Mouse (Mus musculus) cortical plate, adult 2 months (tissue): ENCODE measurements around the gene Ngfr. TPM values are rescaled to one million over a fixed set of nuclear protein-coding genes. Genes with fewer than 3 reads are reported as not detected.

ENCODE experiments used
- H3K27ac ChIP-seq: fragments of 200-500 bp; 2 replicates; pipeline ENCODE4 v1.5.1; 2012; ENCODE audit warnings: low read length, control low read depth, inconsistent platforms; ENCODE audit not compliant: insufficient read depth
- H3K4me1 ChIP-seq: fragments of 200-500 bp; 2 replicates; pipeline ENCODE4 v1.6.1; 2011; ENCODE audit warnings: low read length; ENCODE audit not compliant: control insufficient read depth, insufficient read depth
- H3K4me3 ChIP-seq: fragments of 200-500 bp; 2 replicates; pipeline ENCODE4 v1.5.1; 2011; ENCODE audit warnings: mild to moderate bottlenecking, low read length, control low read depth; ENCODE audit not compliant: insufficient read depth
- CTCF ChIP-seq: fragments of 200-500 bp; IDR thresholded peaks from 2 replicates; pipeline ENCODE4 v1.5.1; 2011; ENCODE audit warnings: mild to moderate bottlenecking, control low read depth, low read length; ENCODE audit not compliant: insufficient read depth; ENCODE audit errors: extremely low read depth
- POLR2A ChIP-seq: fragments of 200-500 bp; IDR thresholded peaks from 2 replicates; pipeline ENCODE4 v1.6.1; 2011; ENCODE audit warnings: mild to moderate bottlenecking, low read length, control low read depth; ENCODE audit not compliant: insufficient read depth; ENCODE audit errors: extremely low read depth
- polyA plus RNA-seq: library from polyadenylated mRNA; depleted of rRNA; stranded (reverse); fragments of >200 nt; gene quantifications from 2 replicates; pipeline ENCODE4 v1.2.3, GENCODE M21; 2012

Gene Ngfr
- polyA plus RNA-seq, 1 experiment, result 0.86 TPM

GRCm38 (mm10) chr11:95570827-95571619 lies 16.5 kb downstream of the Ngfr start:
- no peaks in the 10 kb centered on the region for H3K4me1 ChIP-seq
- TF ChIP-seq CTCF (no peak), POLR2A (no peak)
- H3K4me3 ChIP-seq, result no peak overlapping the region
- H3K27ac ChIP-seq, result no peak overlapping the region

- no peak for TF ChIP-seq POLR2A
- TF ChIP-seq CTCF, result no peak
- Histone ChIP-seq H3K4me3 (no peak overlapping the region), H3K4me1 (no peaks in the 10 kb centered on the region), H3K27ac (no peak overlapping the region)
Measured at GRCm38 (mm10) chr11:95569908-95570307, 17.6 kb downstream of the Ngfr start.

DNA sequence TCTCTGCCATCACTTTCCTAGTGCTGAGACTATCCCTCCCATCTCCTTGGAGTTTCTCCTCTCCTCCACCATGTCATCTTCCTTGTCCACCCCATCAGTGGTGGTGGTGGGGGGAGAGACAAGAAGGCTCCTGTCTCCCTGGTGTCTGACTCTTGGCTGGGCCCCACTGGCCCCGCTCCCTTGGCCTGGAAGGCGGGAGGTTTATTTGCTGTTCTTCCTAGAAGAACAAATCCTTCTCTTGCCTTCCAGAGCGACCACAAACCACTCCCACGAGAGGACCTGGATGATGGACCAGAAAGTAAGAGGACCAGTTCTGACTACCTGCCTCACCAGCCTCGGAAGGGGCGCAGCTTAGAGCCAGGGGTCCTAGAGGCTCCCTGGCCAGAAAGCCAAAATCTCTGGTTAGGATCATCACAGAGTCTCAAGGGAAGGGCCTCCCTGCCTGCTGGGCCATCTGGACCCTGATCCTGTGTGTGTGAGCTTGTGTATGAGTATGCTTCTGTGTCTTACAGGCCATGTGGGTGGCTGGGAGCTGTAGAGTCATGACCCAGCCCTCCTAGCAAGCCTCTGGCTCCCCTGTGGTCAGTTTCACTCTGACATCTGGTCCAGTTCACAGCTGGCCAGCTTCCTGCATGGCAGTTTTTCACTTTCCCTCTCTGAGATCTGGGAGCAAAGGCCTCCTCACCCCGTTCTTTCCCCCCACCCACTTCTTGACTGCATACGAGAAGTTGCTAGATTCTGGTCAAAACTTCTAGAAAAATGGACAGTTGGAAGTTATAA lies 19.4 kb downstream of the Ngfr start:
- Histone ChIP-seq H3K27ac (no peak overlapping the region), H3K4me1 (no peaks in the 10 kb centered on the region), H3K4me3 (no peak overlapping the region)
- TF ChIP-seq CTCF (no peak), POLR2A (no peak)

GRCm38 (mm10) chr11:95567366-95567765 lies 20.2 kb downstream of the Ngfr start:
- TF ChIP-seq CTCF, result no peak
- TF ChIP-seq POLR2A, result no peak

DNA sequence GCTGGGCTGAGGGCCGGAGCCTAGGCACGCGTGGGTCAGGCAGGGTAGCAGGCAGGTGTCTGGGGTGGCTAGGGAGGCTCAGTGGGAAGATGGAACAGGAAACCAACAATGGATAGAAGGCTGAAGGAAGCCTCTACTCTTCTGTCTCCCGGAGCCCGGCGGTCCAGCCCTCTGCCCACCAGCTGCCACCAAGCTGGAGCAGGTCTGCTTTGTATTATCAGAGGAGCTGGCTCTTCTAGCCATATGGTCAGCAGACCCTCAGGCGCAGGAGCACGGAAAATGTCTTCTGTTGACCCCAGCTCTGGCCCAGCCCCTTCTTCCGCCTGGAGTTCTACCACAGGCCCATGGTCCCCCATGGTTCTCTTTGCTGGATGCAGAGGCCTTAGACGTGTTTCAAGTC lies 22.2 kb downstream of the Ngfr start:
- no peaks in the 10 kb centered on the region for H3K4me1 ChIP-seq
- H3K27ac ChIP-seq, result no peak overlapping the region
- TF ChIP-seq CTCF (no peak), POLR2A (no peak)
- no peak overlapping the region for H3K4me3 ChIP-seq

More at GRCm38 (mm10) chr11:95567366-95567765, 20.2 kb downstream of the Ngfr start:
- H3K4me1 ChIP-seq, result no peaks in the 10 kb centered on the region
- no peak overlapping the region for H3K4me3 ChIP-seq
- no peak overlapping the region for H3K27ac ChIP-seq

- no peak for TF ChIP-seq CTCF
- no peak for TF ChIP-seq POLR2A
- no peak overlapping the region for H3K4me3 ChIP-seq
- no peaks in the 10 kb centered on the region for H3K4me1 ChIP-seq
- H3K27ac ChIP-seq, result no peak overlapping the region
Measured at GRCm38 (mm10) chr11:95563849-95564248, 23.7 kb downstream of the Ngfr start.

GRCm38 (mm10) chr11:95560773-95561172 lies 26.8 kb downstream of the Ngfr start:
- H3K4me1 ChIP-seq, result peaks cover 1% of the 10 kb centered on the region; the same call in 1 of the 2 replicates
- TF ChIP-seq POLR2A, result no peak
- no peak for TF ChIP-seq CTCF
- no peak overlapping the region for H3K4me3 ChIP-seq
- no peak overlapping the region for H3K27ac ChIP-seq

DNA sequence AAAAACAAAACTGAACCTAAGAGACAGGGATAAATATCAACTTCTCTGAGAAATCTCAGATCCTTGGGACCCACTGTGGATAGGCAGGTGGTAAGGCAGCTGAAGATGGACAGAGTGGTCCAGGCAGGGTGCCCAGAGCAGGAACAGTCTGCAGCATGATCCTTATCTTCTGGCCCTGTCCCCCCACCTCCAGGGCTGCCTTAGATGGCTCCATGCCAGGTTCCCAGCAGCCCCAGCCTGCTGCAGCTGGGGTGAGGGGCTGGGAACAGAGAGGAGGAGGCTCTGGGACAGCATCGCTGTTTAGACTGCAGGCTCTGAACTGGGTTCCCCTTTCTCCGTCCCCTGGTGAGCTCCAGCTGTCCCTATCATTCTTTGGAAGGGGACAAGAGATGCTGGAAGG lies 27.8 kb downstream of the Ngfr start:
- Histone ChIP-seq H3K4me3 (no peak overlapping the region), H3K27ac (no peak overlapping the region), H3K4me1 (peaks cover 1% of the 10 kb centered on the region; the same call in 1 of the 2 replicates)
- TF ChIP-seq POLR2A (no peak), CTCF (no peak)

DNA sequence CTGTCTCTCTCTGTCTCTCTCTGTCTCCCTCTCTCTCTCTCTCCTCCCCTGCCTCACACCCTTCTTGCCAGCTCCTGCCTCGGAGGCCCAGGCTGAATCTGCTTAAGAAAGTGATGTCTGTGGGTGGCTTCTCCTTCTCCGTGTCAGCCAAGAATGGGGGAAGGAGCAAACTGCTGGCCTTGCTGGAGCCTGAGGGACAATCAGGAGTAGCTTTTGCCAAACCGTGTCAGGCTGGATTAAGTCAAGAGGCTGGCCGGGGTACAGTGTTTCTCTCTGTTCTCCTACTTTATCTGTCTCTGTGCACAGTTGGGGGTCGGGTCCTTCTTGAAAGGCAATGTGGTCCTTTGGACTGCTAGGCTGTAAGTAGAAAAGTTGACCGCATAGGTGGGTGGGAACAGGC lies 29.8 kb downstream of the Ngfr start:
- TF ChIP-seq POLR2A, result no peak
- TF ChIP-seq CTCF, result no peak
- peaks cover 1% of the 10 kb centered on the region; the same call in 1 of the 2 replicates for H3K4me1 ChIP-seq
- no peak overlapping the region for H3K27ac ChIP-seq
- H3K4me3 ChIP-seq, result no peak overlapping the region

DNA sequence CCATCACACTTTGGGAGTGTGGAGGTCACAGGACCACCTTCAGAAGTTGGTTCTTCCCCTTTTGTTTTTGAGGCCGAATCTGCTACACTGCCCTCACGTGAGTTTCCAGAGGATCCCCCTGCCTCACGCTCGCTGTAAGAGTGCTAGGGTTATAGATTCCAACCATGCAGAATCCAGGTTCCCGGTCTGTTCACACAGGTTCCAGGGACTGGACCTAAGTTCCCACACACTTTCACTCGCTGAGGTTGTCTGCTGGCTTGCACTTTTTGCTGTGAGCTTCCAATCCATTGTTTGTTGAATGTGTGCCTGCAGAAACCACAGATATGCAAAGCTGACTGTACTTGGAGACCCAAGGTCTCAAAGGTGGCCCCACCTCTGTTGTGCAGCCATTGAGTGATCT lies 30.5 kb downstream of the Ngfr start:
- TF ChIP-seq POLR2A, result no peak
- TF ChIP-seq CTCF, result no peak
- Histone ChIP-seq H3K27ac (no peak overlapping the region), H3K4me3 (no peak overlapping the region), H3K4me1 (peaks cover 1% of the 10 kb centered on the region; the same call in 1 of the 2 replicates)
